In genomic region chr6:70791824-70792535, GRCm38 (mm10) we compare ENCODE assay signal across 8 mouse cellular contexts. TPM values are rescaled to one million over a fixed set of nuclear protein-coding genes. Genes with fewer than 3 reads are reported as not detected.
A peak's percentile ranks its signal among the peaks of the same experiment; 100 is the strongest.
DNase-seq lines count a peak whose midpoint lies in the region; ATAC-seq and TF ChIP-seq lines count a peak whose summit lies in the region.

Gene Rpia, minus strand, starts transcription at chr6:70792232.

- H3K9me3 ChIP-seq in forebrain, embryonic 15.5 days, result no peaks in the 10 kb centered on the region

- intact Hi-C loops in heart, postnatal 25 days (cut with DNase I), result loop anchor here (5.0 kb wide), 1 partner anchor 80 kb away; no protein-coding TSS in a partner anchor

- peaks cover 22% of the 10 kb centered on the region for H3K4me1 ChIP-seq in forebrain, embryonic 15.5 days
- no peaks in the 10 kb centered on the region; the same call in 1 of the 2 replicates for H3K4me1 ChIP-seq in lung, adult 2 months (ENCODE audit: control insufficient read depth, insufficient read depth, low read length)

- no peak for TF ChIP-seq CTCF in lung, adult 2 months (IDR thresholded peaks at IDR 0.05; ENCODE audit: insufficient read depth, low read length)

- H3K36me3 ChIP-seq in forebrain, embryonic 15.5 days, result peaks cover 3% of the 10 kb centered on the region; the same call in 1 of the 2 replicates

- ATAC-seq in forebrain, embryonic 15.5 days (replicated peaks), result peak; percentile 99
- peak; percentile 94 for ATAC-seq in neutrophil, adult 5-6 weeks (ENCODE audit: extremely low read depth, insufficient number of reproducible peaks, low FRiP score, poor library complexity, severe bottlenecking)

- peak within 1 kb of the TSS; percentile 70 for H3K27ac ChIP-seq in forebrain, embryonic 15.5 days (replicated peaks)

- peak within 1 kb of the TSS; percentile 72 for H3K4me3 ChIP-seq in forebrain, embryonic 15.5 days
- peak within 1 kb of the TSS; percentile 79 for H3K4me3 ChIP-seq in lung, adult 2 months (replicated peaks; ENCODE audit: extremely low read depth, low read depth, low read length)

- DNase-seq in ES-CJ7 (ENCODE audit: low read depth, low spot score), result peak; percentile 99
- peak; percentile 94 for DNase-seq in cerebellum, adult 11 months
- DNase-seq in heart, postnatal 25 days (ENCODE audit: low spot score), result peak; percentile 98
- peak; percentile 96 to 99 for DNase-seq in layer of hippocampus, adult 18-20 months (ENCODE audit: low spot score in 2 of 2)
- peak; percentile 98 for DNase-seq in lung, adult 2 months
- peak; percentile 97 for DNase-seq in thymus, adult 18-20 months

- peak within 1 kb of the TSS; percentile 76 for H3K9ac ChIP-seq in forebrain, embryonic 15.5 days (replicated peaks)

- under 1% methylated on average over 62 of the region's 62 CpGs for WGBS in forebrain, embryonic 15.5 days
- WGBS in lung, adult 2 months, result 1% methylated on average over 61 of the region's 62 CpGs

- peak; percentile 81; the same call in 1 of the 2 replicates for TF ChIP-seq POLR2A in lung, adult 2 months (IDR thresholded peaks at IDR 0.05; ENCODE audit: borderline replicate concordance, extremely low read depth, low read depth, low read length)

- H3K4me2 ChIP-seq in forebrain, embryonic 15.5 days (replicated peaks), result peak within 1 kb of the TSS; percentile 83

- no peaks in the 10 kb centered on the region for H3K27me3 ChIP-seq in forebrain, embryonic 15.5 days

RNA-seq across cellular contexts. Expression of gene Rpia, which starts in this region (rescaled TPM):
- polyA plus RNA-seq in forebrain, embryonic 15.5 days (2015; fragmentation: Nextera tagmentation; extraction: Ambion mirVana), result 3.4 and 3.6 TPM in 2 replicates
- 10 to 100 TPM; 11.3 to 13.9 TPM for total RNA-seq in heart, postnatal 25 days (2021)
- 10 to 100 TPM; 12.9 to 13.4 TPM for total RNA-seq in layer of hippocampus, adult 18-20 months (2021)
- 8.8 and 10.7 TPM in 2 replicates for polyA plus RNA-seq in lung, adult 2 months (2012; rRNA removed)
- 77.1 and 79.0 TPM in 2 replicates for total RNA-seq in neutrophil, adult 5-6 weeks (2017)

Comparison
In these comparisons a context has a peak if more than half of its experiments do, and no peak if none do; other contexts are left out.
1. Peak in every context shown above with its lines: DNase-seq, ATAC-seq, H3K4me3 ChIP-seq and H3K27ac ChIP-seq.